Comparison of ENCODE assay signal across 30 mouse cellular contexts in the genomic region with DNA sequence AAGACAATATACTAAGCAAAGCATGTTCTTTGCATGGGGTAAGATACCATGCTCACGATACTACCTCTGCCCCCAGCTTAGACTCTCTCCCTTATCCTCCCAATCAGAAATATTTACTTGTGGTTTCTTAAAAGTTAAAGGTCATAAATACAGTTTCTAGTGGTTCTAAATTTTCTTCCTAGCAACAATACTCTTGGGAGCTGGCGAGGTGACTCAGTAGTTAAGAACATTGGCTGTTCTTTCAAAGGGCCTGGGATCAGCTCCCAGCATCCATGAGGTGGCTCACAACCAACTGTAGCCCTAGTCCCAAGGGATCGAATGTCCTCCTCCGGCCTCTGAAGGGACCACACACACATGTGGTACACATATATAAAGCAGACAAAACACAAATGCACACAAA.
"Had no signal": no experiment of that assay in that cellular context is flagged by ENCODE, and none has a peak within 500 bp of the region (broad histone marks: within the 10 kb centered on the region; RNA-seq: fewer than 3 reads in every experiment).

No protein-coding gene starts in this region.

- H3K4me3 ChIP-seq: limb, embryonic 10.5 days; limb, embryonic 12.5 days; limb, embryonic 13.5 days; limb, embryonic 15.5 days; liver, embryonic 12.5 days; liver, embryonic 13.5 days; liver, embryonic 15.5 days; lung, embryonic 15.5 days; megakaryocyte, embryonic 14.5 days; midbrain, embryonic 10.5 days; midbrain, embryonic 12.5 days; midbrain, embryonic 13.5 days; midbrain, embryonic 15.5 days; myocyte had no signal

- H3K9ac ChIP-seq: limb, embryonic 12.5 days; limb, embryonic 13.5 days; limb, embryonic 15.5 days; liver, embryonic 12.5 days; liver, embryonic 13.5 days; liver, embryonic 14.5 days; liver, embryonic 15.5 days; liver, postnatal 0 days; lung, embryonic 14.5 days; lung, embryonic 15.5 days; midbrain, embryonic 12.5 days; midbrain, embryonic 13.5 days; midbrain, embryonic 15.5 days had no signal

- H3K27me3 ChIP-seq: limb, embryonic 12.5 days; limb, embryonic 15.5 days; liver, embryonic 12.5 days; liver, embryonic 13.5 days; liver, embryonic 15.5 days; lung, embryonic 15.5 days; midbrain, embryonic 12.5 days; midbrain, embryonic 13.5 days; midbrain, embryonic 15.5 days had no signal

- H3K9me3 ChIP-seq: limb, embryonic 10.5 days; limb, embryonic 12.5 days; limb, embryonic 13.5 days; limb, embryonic 15.5 days; liver, embryonic 12.5 days; liver, embryonic 13.5 days; liver, embryonic 15.5 days; lung, embryonic 15.5 days; megakaryocyte, embryonic 14.5 days; midbrain, embryonic 10.5 days; midbrain, embryonic 12.5 days; midbrain, embryonic 13.5 days; midbrain, embryonic 15.5 days had no signal

- ATAC-seq: liver, embryonic 12.5 days; liver, postnatal 0 days; lung, postnatal 0 days; midbrain, embryonic 13.5 days; midbrain, embryonic 15.5 days; midbrain, embryonic 16.5 days had no signal

- H3K36me3 ChIP-seq: limb, embryonic 10.5 days; limb, embryonic 12.5 days; limb, embryonic 13.5 days; limb, embryonic 15.5 days; liver, embryonic 12.5 days; liver, embryonic 13.5 days; liver, embryonic 15.5 days; lung, embryonic 15.5 days; midbrain, embryonic 10.5 days; midbrain, embryonic 12.5 days; midbrain, embryonic 13.5 days; midbrain, embryonic 15.5 days had no signal

- H3K4me2 ChIP-seq: limb, embryonic 12.5 days; limb, embryonic 13.5 days; limb, embryonic 15.5 days; liver, embryonic 11.5 days; liver, embryonic 12.5 days; liver, embryonic 13.5 days; liver, embryonic 15.5 days; lung, embryonic 14.5 days; lung, embryonic 15.5 days; midbrain, embryonic 11.5 days; midbrain, embryonic 12.5 days; midbrain, embryonic 13.5 days; midbrain, embryonic 15.5 days had no signal

- DNase-seq: liver; liver, embryonic 13.5 days; liver, postnatal 0 days; lung, adult 18-20 months; lung, adult 2 months; lung, embryonic 14.5 days; lung, postnatal 10 days; lung, postnatal 14 days; lung, postnatal 36 days; lung, postnatal 4 days; midbrain, embryonic 14.5 days had no signal

- H3K27ac ChIP-seq: limb, embryonic 10.5 days; limb, embryonic 12.5 days; limb, embryonic 13.5 days; limb, embryonic 15.5 days; liver, embryonic 12.5 days; liver, embryonic 13.5 days; liver, embryonic 14.5 days; liver, embryonic 15.5 days; lung, embryonic 15.5 days; macrophage; midbrain, embryonic 10.5 days; midbrain, embryonic 12.5 days; midbrain, embryonic 13.5 days; midbrain, embryonic 15.5 days had no signal

- H3K4me1 ChIP-seq: liver, embryonic 12.5 days; liver, embryonic 13.5 days; liver, embryonic 15.5 days; lung, embryonic 15.5 days; midbrain, embryonic 12.5 days; midbrain, embryonic 15.5 days had no signal
